21 mouse cellular contexts compared by ENCODE assay signal in the genomic region with DNA sequence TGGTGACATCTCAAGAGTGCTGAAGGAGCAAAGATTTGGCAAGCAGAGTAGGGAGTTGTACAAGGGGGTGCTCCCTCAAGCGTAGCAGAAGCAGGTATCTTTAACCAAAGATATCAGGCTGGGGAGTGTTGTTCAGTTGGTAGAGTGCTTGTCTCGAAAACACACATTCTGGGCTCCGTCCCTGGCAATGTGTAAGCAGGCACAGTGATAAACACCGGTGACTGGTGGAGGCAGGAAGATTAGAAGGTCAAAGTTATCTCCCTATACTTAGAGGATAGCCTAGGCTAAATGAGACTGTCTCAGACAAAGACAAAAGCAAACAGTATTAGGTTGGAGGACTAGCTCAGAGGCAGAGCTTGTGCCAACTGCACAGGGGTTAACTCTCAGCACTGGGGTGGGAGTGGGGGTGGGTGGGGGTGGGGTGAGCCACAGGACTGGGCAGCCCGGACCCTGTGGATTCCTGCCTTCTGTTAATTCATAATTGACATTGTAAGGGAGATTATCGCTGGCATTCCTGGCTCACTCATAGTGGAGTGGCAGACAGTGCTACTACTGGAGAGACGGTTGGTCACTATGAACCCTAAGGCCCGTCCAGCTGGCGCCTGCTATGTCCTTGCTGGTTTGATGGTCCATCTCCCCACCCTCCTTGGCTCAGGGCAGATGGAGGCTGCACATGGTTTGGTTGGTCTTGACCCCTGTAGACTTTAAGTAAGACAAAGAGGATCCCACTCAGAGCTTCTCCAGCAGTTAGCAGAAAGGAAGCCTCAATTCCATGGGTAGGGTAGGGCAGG. TPM values are rescaled to one million over a fixed set of nuclear protein-coding genes. Genes with fewer than 3 reads are reported as not detected.
DNase-seq lines count a peak whose midpoint lies in the region; ATAC-seq and TF ChIP-seq lines count a peak whose summit lies in the region.
"Had no signal": no experiment of that assay in that cellular context is flagged by ENCODE, and none has a peak within 500 bp of the region (broad histone marks: within the 10 kb centered on the region; RNA-seq: fewer than 3 reads in every experiment).

No protein-coding gene starts in this region.

- TF ChIP-seq CTCF in MEL (IDR thresholded peaks at IDR 0.05 in 2 of 3, conservative IDR thresholded peaks at IDR 0.05 in 1 of 3; ENCODE audit: control insufficient read depth in 1 of 3, insufficient read depth in 1 of 3, low read depth in 2 of 3, low read length in 3 of 3, poor library complexity in 1 of 3, severe bottlenecking in 1 of 3): no peak

- 85% methylated on average over 9 of the region's 9 CpGs for WGBS in hindbrain, embryonic 10.5 days
- 79% methylated on average over 9 of the region's 9 CpGs for WGBS in hindbrain, embryonic 13.5 days
- WGBS in liver, embryonic 13.5 days (ENCODE audit: insufficient replicate concordance): 43% methylated on average over 9 of the region's 9 CpGs

- peaks cover 9% of the 10 kb centered on the region; the same call in 1 of the 2 replicates for H3K36me3 ChIP-seq in hindbrain, embryonic 10.5 days
- no peaks in the 10 kb centered on the region for H3K36me3 ChIP-seq in hindbrain, embryonic 13.5 days
- no peaks in the 10 kb centered on the region; a peak in 1 of 4 replicates for H3K36me3 ChIP-seq in MEL (ENCODE audit: control insufficient read depth in 1 of 2, insufficient read depth in 2 of 2, low read length in 2 of 2)
- H3K36me3 ChIP-seq in liver, embryonic 13.5 days: peaks cover 12% of the 10 kb centered on the region
- H3K36me3 ChIP-seq: embryonic facial prominence, embryonic 12.5 days; limb, embryonic 15.5 days; midbrain, embryonic 12.5 days; neural tube, embryonic 15.5 days had no signal

- DNase-seq in hindbrain, embryonic 10.5 days (ENCODE audit: low spot score): no peak
- peak; percentile 78 for DNase-seq in MEL (ENCODE audit: low read depth, low spot score)
- peak; percentile 54 for DNase-seq in c-Kit-positive CD71-positive TER-119-negative erythroid progenitor cells, embryonic 14.5 days (ENCODE audit: low read depth)
- DNase-seq in liver, embryonic 13.5 days: peak; percentile 67
- DNase-seq in lung, adult 18-20 months: no peak
- DNase-seq in urinary bladder, postnatal 4 days (ENCODE audit: low spot score in 2 of 2): no peak
- DNase-seq: cerebellum, postnatal 36 days; gastrocnemius, postnatal 25 days; kidney, adult 18-20 months; kidney, postnatal 14 days; lung, postnatal 14 days; right cerebral cortex, postnatal 4 days; thymus, postnatal 25 days had no signal

- H3K4me2 ChIP-seq in hindbrain, embryonic 13.5 days: no peak overlapping the region
- H3K4me2 ChIP-seq in liver, embryonic 13.5 days: peak overlapping the region; percentile 37
- H3K4me2 ChIP-seq: embryonic facial prominence, embryonic 12.5 days; heart, embryonic 13.5 days; hindbrain, embryonic 14.5 days; limb, embryonic 15.5 days; midbrain, embryonic 12.5 days; neural tube, embryonic 15.5 days had no signal

- ATAC-seq in hindbrain, embryonic 13.5 days (ENCODE audit: low FRiP score): no peak
- peak; percentile 89 for ATAC-seq in liver, embryonic 13.5 days (ENCODE audit: low read depth)

- TF ChIP-seq POLR2A in MEL (IDR thresholded peaks at IDR 0.05; ENCODE audit: control insufficient read depth in 1 of 2, insufficient read depth in 1 of 2, low read depth in 1 of 2, low read length in 2 of 2, poor library complexity in 1 of 2): no peak

- TF ChIP-seq RAD21 in MEL (IDR thresholded peaks at IDR 0.05; ENCODE audit: low read depth, low read length): no peak

- no peak overlapping the region for H3K4me3 ChIP-seq in hindbrain, embryonic 10.5 days
- H3K4me3 ChIP-seq in hindbrain, embryonic 13.5 days: no peak overlapping the region
- H3K4me3 ChIP-seq in MEL (ENCODE audit: control insufficient read depth in 1 of 2, insufficient read depth in 1 of 2, low read depth in 2 of 2, low read length in 2 of 2): no peak overlapping the region
- H3K4me3 ChIP-seq in liver, embryonic 13.5 days (replicated peaks): no peak overlapping the region
- H3K4me3 ChIP-seq: embryonic facial prominence, embryonic 12.5 days; heart, embryonic 13.5 days; limb, embryonic 15.5 days; midbrain, embryonic 12.5 days; myocyte; neural tube, embryonic 15.5 days had no signal

- peak; percentile 66 to 85 for TF ChIP-seq EP300 in MEL (IDR thresholded peaks at IDR 0.05; ENCODE audit: low read depth in 1 of 2, low read length in 2 of 2)

- no peak overlapping the region for H3K9ac ChIP-seq in hindbrain, embryonic 13.5 days
- H3K9ac ChIP-seq in MEL (ENCODE audit: control insufficient read depth, low read depth, low read length, poor library complexity, severe bottlenecking): no peak overlapping the region
- peak overlapping the region; percentile 26; the same call in 1 of the 2 replicates for H3K9ac ChIP-seq in liver, embryonic 13.5 days
- H3K9ac ChIP-seq: embryonic facial prominence, embryonic 12.5 days; hindbrain, embryonic 14.5 days; limb, embryonic 15.5 days; midbrain, embryonic 12.5 days had no signal

- H3K27ac ChIP-seq in hindbrain, embryonic 10.5 days: peak overlapping the region; percentile 72
- H3K27ac ChIP-seq in hindbrain, embryonic 13.5 days: no peak overlapping the region
- no peak overlapping the region for H3K27ac ChIP-seq in MEL (ENCODE audit: control insufficient read depth, low read depth, low read length)
- H3K27ac ChIP-seq in liver, embryonic 13.5 days: peak overlapping the region; percentile 81
- H3K27ac ChIP-seq: embryonic facial prominence, embryonic 12.5 days; heart, embryonic 13.5 days; hindbrain, embryonic 14.5 days; limb, embryonic 15.5 days; neural tube, embryonic 15.5 days had no signal

- H3K79me2 ChIP-seq in MEL (ENCODE audit: control insufficient read depth, insufficient read depth, low read length, poor library complexity): no peaks in the 10 kb centered on the region

- H3K9me3 ChIP-seq in hindbrain, embryonic 10.5 days: no peaks in the 10 kb centered on the region
- H3K9me3 ChIP-seq in hindbrain, embryonic 13.5 days: no peaks in the 10 kb centered on the region
- no peaks in the 10 kb centered on the region for H3K9me3 ChIP-seq in MEL (replicated peaks; ENCODE audit: insufficient read depth, low read length)
- no peaks in the 10 kb centered on the region for H3K9me3 ChIP-seq in liver, embryonic 13.5 days (replicated peaks)
- H3K9me3 ChIP-seq: embryonic facial prominence, embryonic 12.5 days; heart, embryonic 13.5 days; limb, embryonic 15.5 days; midbrain, embryonic 12.5 days; neural tube, embryonic 15.5 days had no signal

- H3K4me1 ChIP-seq in hindbrain, embryonic 10.5 days (replicated peaks): peaks cover 77% of the 10 kb centered on the region
- H3K4me1 ChIP-seq in hindbrain, embryonic 13.5 days (replicated peaks): peaks cover 45% of the 10 kb centered on the region
- H3K4me1 ChIP-seq in MEL (ENCODE audit: control insufficient read depth in 1 of 2, insufficient read depth in 2 of 2, low read length in 2 of 2): peaks cover 2 to 6% of the 10 kb centered on the region in 2 experiments; a peak in 3 of 4 replicates
- peaks cover 51% of the 10 kb centered on the region for H3K4me1 ChIP-seq in liver, embryonic 13.5 days (replicated peaks)

- peaks cover 35% of the 10 kb centered on the region for H3K27me3 ChIP-seq in hindbrain, embryonic 10.5 days (ENCODE audit: insufficient read depth, poor library complexity, severe bottlenecking)
- H3K27me3 ChIP-seq in hindbrain, embryonic 13.5 days: peaks cover 4% of the 10 kb centered on the region
- no peaks in the 10 kb centered on the region for H3K27me3 ChIP-seq in MEL (ENCODE audit: control insufficient read depth in 1 of 2, insufficient read depth in 2 of 2, low read length in 2 of 2)
- no peaks in the 10 kb centered on the region for H3K27me3 ChIP-seq in liver, embryonic 13.5 days
- H3K27me3 ChIP-seq: embryonic facial prominence, embryonic 12.5 days; heart, embryonic 13.5 days; limb, embryonic 15.5 days; neural tube, embryonic 15.5 days had no signal

TF ChIP-seq in MEL, 35 proteins besides CTCF, POLR2A, EP300 and RAD21 (continues in another document):
- TF ChIP-seq MAX (IDR thresholded peaks at IDR 0.05; ENCODE audit: low read length) (peak; percentile 32; the same call in 1 of the 2 replicates), SIN3A (IDR thresholded peaks at IDR 0.05; ENCODE audit: low read length) (0 out of 2 replicates have a peak, but pooled peaks have one; percentile 46), CHD1 (IDR thresholded peaks at IDR 0.05; ENCODE audit: low read depth, low read length) (no peak), POLR2AphosphoS5 (IDR thresholded peaks at IDR 0.05; ENCODE audit: borderline replicate concordance, low read depth, low read length) (no peak), MYC (IDR thresholded peaks at IDR 0.05; ENCODE audit: low read depth, low read length) (no peak), ZMIZ1 (IDR thresholded peaks at IDR 0.05; ENCODE audit: low read depth, low read length) (no peak), KAT2A (conservative IDR thresholded peaks at IDR 0.05; ENCODE audit: low read depth, low read length) (no peak), TAL1 (IDR thresholded peaks at IDR 0.05; ENCODE audit: low read length) (peak; percentile 71), ZNF384 (IDR thresholded peaks at IDR 0.05; ENCODE audit: low read depth, low read length) (no peak), NELFE (IDR thresholded peaks at IDR 0.05; ENCODE audit: low read depth, low read length) (no peak), MYB (IDR thresholded peaks at IDR 0.05; ENCODE audit: low read depth, low read length) (no peak), ETS1 (IDR thresholded peaks at IDR 0.05; ENCODE audit: low read depth, low read length) (peak; percentile 66), GATA1 (IDR thresholded peaks at IDR 0.05; ENCODE audit: low read depth, low read length) (peak; percentile 79), JUND (IDR thresholded peaks at IDR 0.05; ENCODE audit: low read depth, low read length) (no peak), SMC3 (IDR thresholded peaks at IDR 0.05; ENCODE audit: low read depth, low read length) (no peak), ELF1 (IDR thresholded peaks at IDR 0.05; ENCODE audit: low read depth, low read length) (no peak), ZKSCAN1 (IDR thresholded peaks at IDR 0.05; ENCODE audit: low read depth, low read length) (no peak), ZC3H11A (IDR thresholded peaks at IDR 0.05; ENCODE audit: low read depth, low read length) (no peak), MXI1 (IDR thresholded peaks at IDR 0.05; ENCODE audit: low read depth, low read length) (no peak), USF1 (IDR thresholded peaks at IDR 0.05; ENCODE audit: low read depth, low read length) (no peak), RCOR1 (IDR thresholded peaks at IDR 0.05; ENCODE audit: low read depth, low read length) (peak; percentile 29; the same call in 1 of the 2 replicates)

RNA-seq across cellular contexts. Expression of a gene that starts 12.3 kb away (rescaled TPM):
- polyA plus RNA-seq in hindbrain, embryonic 10.5 days (2016; fragmentation: Nextera tagmentation; extraction: Ambion mirVana): 1.1 TPM in 2 replicates
- polyA plus RNA-seq in hindbrain, embryonic 13.5 days (2015; fragmentation: Nextera tagmentation; extraction: Ambion mirVana): 0.92 and 1.1 TPM in 2 replicates
- 58.8 and 67.5 TPM in 2 replicates for total RNA-seq in MEL (2012; rRNA removed)
- polyA plus RNA-seq in MEL (2012; ENCODE audit: insufficient read depth in 1 of 2, insufficient read length in 2 of 2, low read depth in 1 of 2, low replicate concordance in 2 of 2, missing spikeins in 1 of 2): 100 to 1,000 TPM in 1 of 2 experiments, not detected in 1; 142 TPM
- polyA plus RNA-seq in liver, embryonic 13.5 days (2015; fragmentation: Nextera tagmentation; extraction: Ambion mirVana): 9.4 and 9.8 TPM in 2 replicates

Comparison
In these comparisons a context has a peak if more than half of its experiments do, and no peak if none do; other contexts are left out.
1. H3K27ac ChIP-seq: peak in hindbrain, embryonic 10.5 days (single experiment) and liver, embryonic 13.5 days (single experiment); none in hindbrain, embryonic 13.5 days (single experiment) and MEL (single experiment).
2. DNase-seq: peak in MEL (single experiment), c-Kit-positive CD71-positive TER-119-negative erythroid progenitor cells, embryonic 14.5 days (single experiment) and liver, embryonic 13.5 days (single experiment); none in hindbrain, embryonic 10.5 days (single experiment), lung, adult 18-20 months (0 of 2) and urinary bladder, postnatal 4 days (0 of 2).